Mouse (Mus musculus) MEL (cell line): Measurements from ENCODE around the gene Brpf1. TPM values are rescaled to one million over a fixed set of nuclear protein-coding genes. Genes with fewer than 3 reads are reported as not detected.

Source experiments
- DNase-seq: peaks from one replicate; pipeline ENCODE4 v3.0.0; 2011; ENCODE audit warnings: low read depth, low spot score
- H3K27ac ChIP-seq: 2 replicates; pipeline ENCODE4 v1.5.1; 2012; ENCODE audit warnings: low read depth, mild to moderate bottlenecking, control low read depth, low read length, moderate library complexity; ENCODE audit not compliant: control insufficient read depth
- H3K27me3 ChIP-seq, 2 experiments: fragments of 150-350 bp in 1 of 2; sonication (generic) in 1 of 2; 2 replicates each; pipeline ENCODE4 v1.6.1; 2012; ENCODE audit warnings: low read length in 2 of 2, mild to moderate bottlenecking in 2 of 2, improper control_type of control experiment in 1 of 2, moderate library complexity in 1 of 2; ENCODE audit not compliant: insufficient read depth in 2 of 2, control insufficient read depth in 1 of 2
- H3K36me3 ChIP-seq, 2 experiments: 2 replicates each; pipeline ENCODE4 v1.6.1; 2012 to 2014; ENCODE audit warnings: low read length in 2 of 2, improper control_type of control experiment in 1 of 2, inconsistent platforms in 1 of 2, mild to moderate bottlenecking in 1 of 2; ENCODE audit not compliant: insufficient read depth in 2 of 2, control insufficient read depth in 1 of 2
- H3K4me1 ChIP-seq, 2 experiments: fragments of 150-350 bp in 1 of 2; sonication (generic) in 1 of 2; 2 replicates each; pipeline ENCODE4 v1.6.1; 2012; ENCODE audit warnings: low read length in 2 of 2, improper control_type of control experiment in 1 of 2, mild to moderate bottlenecking in 1 of 2; ENCODE audit not compliant: insufficient read depth in 2 of 2, control insufficient read depth in 1 of 2
- H3K4me3 ChIP-seq, 2 experiments: fragments of 150-350 bp in 1 of 2; sonication (generic) in 1 of 2; 2 replicates each; pipeline ENCODE4 v1.5.1; 2012; ENCODE audit warnings: low read depth in 2 of 2, low read length in 2 of 2, mild to moderate bottlenecking in 2 of 2, moderate library complexity in 2 of 2, control low read depth in 1 of 2, improper control_type of control experiment in 1 of 2; ENCODE audit not compliant: control insufficient read depth in 1 of 2, insufficient read depth in 1 of 2
- H3K79me2 ChIP-seq: 2 replicates; pipeline ENCODE4 v1.6.1; 2012; ENCODE audit warnings: mild to moderate bottlenecking, low read length, moderate library complexity; ENCODE audit not compliant: control insufficient read depth, poor library complexity, insufficient read depth
- H3K9ac ChIP-seq: 2 replicates; pipeline ENCODE4 v1.6.1; 2012; ENCODE audit warnings: low read depth, mild to moderate bottlenecking, control low read depth, low read length, moderate library complexity; ENCODE audit not compliant: control insufficient read depth, poor library complexity, severe bottlenecking
- H3K9me3 ChIP-seq: fragments of 150-350 bp; sonication (generic); replicated peaks from 2 replicates; pipeline ENCODE4 v1.6.1; 2012; ENCODE audit warnings: mild to moderate bottlenecking, low read length, improper control_type of control experiment, moderate library complexity; ENCODE audit not compliant: insufficient read depth
- BHLHE40 ChIP-seq: IDR thresholded peaks from 2 replicates; pipeline ENCODE4 v1.6.1; 2012; ENCODE audit warnings: low read depth, mild to moderate bottlenecking, inconsistent platforms, low read length, improper control_type of control experiment, borderline replicate concordance
- CHD1 ChIP-seq: IDR thresholded peaks from 2 replicates; pipeline ENCODE4 v1.6.1; 2012; ENCODE audit warnings: low read depth, mild to moderate bottlenecking, inconsistent platforms, low read length, improper control_type of control experiment
- CHD2 ChIP-seq: IDR thresholded peaks from 2 replicates; pipeline ENCODE4 v1.6.1; 2011; ENCODE audit warnings: low read length, improper control_type of control experiment
- CTCF ChIP-seq, 3 experiments: IDR thresholded peaks in 2 of 3; conservative IDR thresholded peaks in 1 of 3; 2 replicates each; pipeline ENCODE4 v1.5.1; 2011 to 2012; ENCODE audit warnings: low read length in 3 of 3, low read depth in 2 of 3, mild to moderate bottlenecking in 2 of 3, improper control_type of control experiment in 1 of 3, inconsistent platforms in 1 of 3, mixed read lengths in 1 of 3, moderate library complexity in 1 of 3; ENCODE audit not compliant: control insufficient read depth in 1 of 3, insufficient read depth in 1 of 3, poor library complexity in 1 of 3, severe bottlenecking in 1 of 3
- E2F4 ChIP-seq: IDR thresholded peaks from 2 replicates; pipeline ENCODE4 v1.6.1; 2011; ENCODE audit warnings: low read depth, low read length, improper control_type of control experiment, borderline replicate concordance
- ELF1 ChIP-seq: IDR thresholded peaks from 2 replicates; pipeline ENCODE4 v1.6.1; 2014; ENCODE audit warnings: low read depth, mild to moderate bottlenecking, inconsistent platforms, low read length, improper control_type of control experiment, moderate library complexity
- EP300 ChIP-seq, 2 experiments: IDR thresholded peaks; 2 replicates each; pipeline ENCODE4 v1.6.1; 2011; ENCODE audit warnings: improper control_type of control experiment in 2 of 2, low read length in 2 of 2, low read depth in 1 of 2, mild to moderate bottlenecking in 1 of 2
- ETS1 ChIP-seq: IDR thresholded peaks from 2 replicates; pipeline ENCODE4 v1.6.1; 2012; ENCODE audit warnings: low read depth, mild to moderate bottlenecking, inconsistent platforms, low read length, improper control_type of control experiment, moderate library complexity
- GABPA ChIP-seq: IDR thresholded peaks from 2 replicates; pipeline ENCODE4 v1.6.1; 2012; ENCODE audit warnings: low read depth, mild to moderate bottlenecking, inconsistent platforms, low read length, improper control_type of control experiment, moderate library complexity
- GATA1 ChIP-seq: IDR thresholded peaks from 2 replicates; pipeline ENCODE4 v1.6.1; 2011; ENCODE audit warnings: low read depth, low read length, improper control_type of control experiment
- HCFC1 ChIP-seq: IDR thresholded peaks from 2 replicates; pipeline ENCODE4 v1.6.1; 2012; ENCODE audit warnings: low read depth, mild to moderate bottlenecking, inconsistent platforms, low read length, improper control_type of control experiment, moderate library complexity
- JUND ChIP-seq: IDR thresholded peaks from 2 replicates; pipeline ENCODE4 v1.6.1; 2011; ENCODE audit warnings: low read depth, mild to moderate bottlenecking, improper control_type of control experiment, low read length
- KAT2A ChIP-seq: conservative IDR thresholded peaks from 2 replicates; pipeline ENCODE4 v1.6.1; 2012; ENCODE audit warnings: low read depth, low read length, improper control_type of control experiment, inconsistent platforms
- MAX ChIP-seq: IDR thresholded peaks from 2 replicates; pipeline ENCODE4 v1.6.1; 2011; ENCODE audit warnings: low read length, improper control_type of control experiment
- MAZ ChIP-seq: IDR thresholded peaks from 2 replicates; pipeline ENCODE4 v1.6.1; 2012; ENCODE audit warnings: low read depth, mild to moderate bottlenecking, inconsistent platforms, low read length, improper control_type of control experiment
- MEF2A ChIP-seq: IDR thresholded peaks from 2 replicates; pipeline ENCODE4 v1.6.1; 2014; ENCODE audit warnings: low read depth, mild to moderate bottlenecking, inconsistent platforms, low read length, improper control_type of control experiment; ENCODE audit not compliant: poor library complexity, insufficient replicate concordance, severe bottlenecking; ENCODE audit errors: extremely low read depth
- MXI1 ChIP-seq: IDR thresholded peaks from 2 replicates; pipeline ENCODE4 v1.6.1; 2011; ENCODE audit warnings: mild to moderate bottlenecking, low read depth, low read length, improper control_type of control experiment
- MYB ChIP-seq: IDR thresholded peaks from 2 replicates; pipeline ENCODE4 v1.6.1; 2011; ENCODE audit warnings: mild to moderate bottlenecking, low read depth, low read length, improper control_type of control experiment
- MYC ChIP-seq: IDR thresholded peaks from 2 replicates; pipeline ENCODE4 v1.6.1; 2011; ENCODE audit warnings: low read depth, mild to moderate bottlenecking, low read length, improper control_type of control experiment, moderate library complexity
- NELFE ChIP-seq: IDR thresholded peaks from 2 replicates; pipeline ENCODE4 v1.6.1; 2011; ENCODE audit warnings: low read depth, low read length, improper control_type of control experiment
- POLR2A ChIP-seq, 2 experiments: IDR thresholded peaks; 2 replicates each; pipeline ENCODE4 v1.6.1; 2011 to 2012; ENCODE audit warnings: low read length in 2 of 2, mild to moderate bottlenecking in 2 of 2, control low read depth in 1 of 2, improper control_type of control experiment in 1 of 2, low read depth in 1 of 2, moderate library complexity in 1 of 2; ENCODE audit not compliant: control insufficient read depth in 1 of 2, insufficient read depth in 1 of 2, poor library complexity in 1 of 2
- POLR2AphosphoS2 ChIP-seq: IDR thresholded peaks from 2 replicates; pipeline ENCODE4 v1.6.1; 2011; ENCODE audit warnings: low read length, improper control_type of control experiment
- POLR2AphosphoS5 ChIP-seq: IDR thresholded peaks from 2 replicates; pipeline ENCODE4 v1.6.1; 2012; ENCODE audit warnings: low read depth, borderline replicate concordance, mild to moderate bottlenecking, inconsistent platforms, low read length, moderate library complexity, mixed read lengths
- RAD21 ChIP-seq: IDR thresholded peaks from 2 replicates; pipeline ENCODE4 v1.6.1; 2011; ENCODE audit warnings: mild to moderate bottlenecking, low read depth, low read length, improper control_type of control experiment
- RCOR1 ChIP-seq: IDR thresholded peaks from 2 replicates; pipeline ENCODE4 v1.6.1; 2012; ENCODE audit warnings: low read depth, mild to moderate bottlenecking, inconsistent platforms, low read length, improper control_type of control experiment
- SIN3A ChIP-seq: IDR thresholded peaks from 2 replicates; pipeline ENCODE4 v1.6.1; 2012; ENCODE audit warnings: low read length, improper control_type of control experiment, inconsistent platforms
- SMC3 ChIP-seq: IDR thresholded peaks from 2 replicates; pipeline ENCODE4 v1.6.1; 2011; ENCODE audit warnings: low read depth, low read length, improper control_type of control experiment
- TAL1 ChIP-seq: IDR thresholded peaks from 2 replicates; pipeline ENCODE4 v1.6.1; 2012; ENCODE audit warnings: mild to moderate bottlenecking, inconsistent platforms, low read length, moderate library complexity, mixed read lengths
- TCF12 ChIP-seq: IDR thresholded peaks from 2 replicates; pipeline ENCODE4 v1.6.1; 2014; ENCODE audit warnings: low read depth, mild to moderate bottlenecking, inconsistent platforms, low read length, improper control_type of control experiment, moderate library complexity
- UBTF ChIP-seq: IDR thresholded peaks from 2 replicates; pipeline ENCODE4 v1.6.1; 2012; ENCODE audit warnings: low read depth, mild to moderate bottlenecking, inconsistent platforms, low read length, improper control_type of control experiment, moderate library complexity, borderline replicate concordance; ENCODE audit not compliant: insufficient read depth
- USF1 ChIP-seq: IDR thresholded peaks from 2 replicates; pipeline ENCODE4 v1.6.1; 2014; ENCODE audit warnings: low read depth, mild to moderate bottlenecking, inconsistent platforms, low read length, improper control_type of control experiment, moderate library complexity
- USF2 ChIP-seq, 2 experiments: IDR thresholded peaks; 2 replicates each; pipeline ENCODE4 v1.6.1; 2011 to 2012; ENCODE audit warnings: improper control_type of control experiment in 2 of 2, low read length in 2 of 2, borderline replicate concordance in 1 of 2, inconsistent platforms in 1 of 2, low read depth in 1 of 2, mild to moderate bottlenecking in 1 of 2; ENCODE audit not compliant: insufficient read depth in 1 of 2
- ZC3H11A ChIP-seq: IDR thresholded peaks from 2 replicates; pipeline ENCODE4 v1.6.1; 2012; ENCODE audit warnings: low read depth, mild to moderate bottlenecking, inconsistent platforms, low read length, improper control_type of control experiment
- ZKSCAN1 ChIP-seq: IDR thresholded peaks from 2 replicates; pipeline ENCODE4 v1.6.1; 2012; ENCODE audit warnings: low read depth, mild to moderate bottlenecking, inconsistent platforms, low read length, improper control_type of control experiment, moderate library complexity
- ZMIZ1 ChIP-seq: IDR thresholded peaks from 2 replicates; pipeline ENCODE4 v1.6.1; 2012; ENCODE audit warnings: low read depth, mild to moderate bottlenecking, inconsistent platforms, low read length, improper control_type of control experiment, moderate library complexity
- ZNF384 ChIP-seq: IDR thresholded peaks from 2 replicates; pipeline ENCODE4 v1.6.1; 2012; ENCODE audit warnings: low read depth, mild to moderate bottlenecking, inconsistent platforms, low read length, improper control_type of control experiment
- polyA plus RNA-seq, 2 experiments: library from polyadenylated mRNA; stranded (reverse) in 1 of 2; unstranded in 1 of 2; fragments of >175 nt in 1 of 2; fragments of >200 nt in 1 of 2; gene quantifications; 2 replicates each; pipeline versions ENCODE4 v1.2.1 to v1.2.4; 2012; ENCODE audit warnings: low replicate concordance in 2 of 2, low read depth in 1 of 2; ENCODE audit not compliant: insufficient read length in 2 of 2, insufficient read depth in 1 of 2, missing spikeins in 1 of 2
- total RNA-seq: library from RNA; depleted of rRNA; stranded (reverse); fragments of 300-350 nt; gene quantifications from 2 replicates; pipeline ENCODE4 v1.2.3, GENCODE M21; 2012

Brpf1 gene
- total and polyA plus RNA-seq, 3 experiments, result 32.6 to 46.8 (median 44.9) TPM

GRCm38 (mm10) chr6:113306322-113306985 is 483 bp upstream of the Brpf1 start:
- peaks cover 11 to 17% of the 10 kb centered on the region in 2 experiments for H3K36me3 ChIP-seq
- H3K27ac ChIP-seq, result peak overlapping the region; percentile 99
- peak overlapping the region; percentile 99 for H3K9ac ChIP-seq
- H3K4me1 ChIP-seq, result peaks cover 21 to 29% of the 10 kb centered on the region in 2 experiments
- H3K79me2 ChIP-seq, result peaks cover 35% of the 10 kb centered on the region
- DNase-seq, result peak; percentile 100
- peak overlapping the region; percentile 71 to 97 for H3K4me3 ChIP-seq
- H3K9me3 ChIP-seq, result no peaks in the 10 kb centered on the region
- H3K27me3 ChIP-seq, result no peaks in the 10 kb centered on the region
- no peak for TF ChIP-seq CHD1
- no peak; the same call in 1 of the 2 replicates for TF ChIP-seq CHD2
- no peak for TF ChIP-seq TAL1
- TF ChIP-seq MYB, result no peak
- TF ChIP-seq NELFE, result no peak
- TF ChIP-seq HCFC1, result no peak
- peak; percentile 17; the same call in 1 of the 2 replicates for TF ChIP-seq ETS1
- TF ChIP-seq SMC3, result no peak
- no peak; the same call in 1 of the 2 replicates for TF ChIP-seq POLR2AphosphoS2
- no peak for TF ChIP-seq USF2 (IDR thresholded peaks at IDR 0.05; ENCODE audit: borderline replicate concordance in 1 of 2, insufficient read depth in 1 of 2, low read depth in 1 of 2, low read length in 2 of 2)
- peak; percentile 2; the same call in 1 of the 2 replicates for TF ChIP-seq SIN3A
- TF ChIP-seq POLR2A (IDR thresholded peaks at IDR 0.05; ENCODE audit: control insufficient read depth in 1 of 2, insufficient read depth in 1 of 2, low read depth in 1 of 2, low read length in 2 of 2, poor library complexity in 1 of 2), result peak in 1 of 2 experiments; percentile 43; a peak in 1 of 4 replicates
- 0 out of 2 replicates have a peak, but pooled peaks have one; percentile 9 for TF ChIP-seq RCOR1
- no peak for TF ChIP-seq UBTF
- TF ChIP-seq MEF2A, result no peak
- no peak; the same call in 1 of the 2 replicates for TF ChIP-seq MXI1
- no peak for TF ChIP-seq ZKSCAN1
- TF ChIP-seq GATA1, result no peak
- TF ChIP-seq RAD21, result no peak
- no peak for TF ChIP-seq EP300 (IDR thresholded peaks at IDR 0.05; ENCODE audit: low read depth in 1 of 2, low read length in 2 of 2)
- no peak for TF ChIP-seq KAT2A
- no peak for TF ChIP-seq USF1
- peak; percentile 86 for TF ChIP-seq MAZ
- TF ChIP-seq ZMIZ1, result peak; percentile 55; the same call in 1 of the 2 replicates
- TF ChIP-seq JUND, result no peak
- TF ChIP-seq E2F4, result 0 out of 2 replicates have a peak, but pooled peaks have one; percentile 38
- TF ChIP-seq ELF1, result peak; percentile 76
- no peak for TF ChIP-seq TCF12
- no peak for TF ChIP-seq GABPA
- TF ChIP-seq ZNF384, result no peak
- peak; percentile 61; the same call in 1 of the 2 replicates for TF ChIP-seq MYC
- no peak for TF ChIP-seq POLR2AphosphoS5
- peak; percentile 74 for TF ChIP-seq MAX
- no peak for TF ChIP-seq ZC3H11A
- no peak for TF ChIP-seq BHLHE40
- TF ChIP-seq CTCF (IDR thresholded peaks at IDR 0.05 in 2 of 3, conservative IDR thresholded peaks at IDR 0.05 in 1 of 3; ENCODE audit: control insufficient read depth in 1 of 3, insufficient read depth in 1 of 3, low read depth in 2 of 3, low read length in 3 of 3, poor library complexity in 1 of 3, severe bottlenecking in 1 of 3), result no peak
